In the genomic region with DNA sequence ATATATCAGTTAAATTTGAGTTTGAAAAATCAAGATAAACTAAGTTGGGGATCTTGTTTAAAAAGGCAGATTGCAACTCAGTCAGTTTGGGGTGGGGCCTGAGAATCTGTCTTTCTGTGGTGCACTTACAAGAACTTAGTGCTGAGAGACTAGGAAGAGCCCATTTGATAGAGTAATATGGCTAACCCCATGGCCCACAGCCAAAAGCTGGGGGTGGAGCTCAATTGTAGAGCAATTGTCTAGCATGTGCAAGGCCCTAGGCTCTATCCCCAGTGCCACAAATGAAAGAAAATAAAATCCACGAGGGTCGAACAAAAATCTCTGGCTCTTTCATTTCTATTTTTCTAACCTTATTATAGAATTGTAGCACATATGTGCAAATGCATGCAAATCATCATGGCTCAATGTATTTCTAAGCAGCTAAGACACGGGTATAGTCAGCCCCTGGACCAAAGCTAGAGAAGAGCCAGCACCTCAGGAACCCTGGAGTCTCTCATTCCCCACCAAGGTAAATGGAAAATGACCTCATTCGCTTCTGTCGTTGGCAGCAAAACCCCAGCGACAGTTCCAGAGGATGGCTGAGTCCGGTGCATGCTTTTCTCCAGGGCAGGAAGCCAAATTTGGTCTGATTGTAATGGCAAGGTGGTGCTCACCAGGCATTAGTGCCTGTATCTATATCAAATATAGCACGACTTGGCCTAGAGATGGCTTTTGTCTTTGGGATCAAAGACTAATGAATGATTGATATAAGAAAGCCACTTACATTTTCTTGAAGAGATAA, we compare ENCODE assay signal across 14 mouse cellular contexts. TPM values are rescaled to one million over a fixed set of nuclear protein-coding genes. Genes with fewer than 3 reads are reported as not detected.
DNase-seq lines count a peak whose midpoint lies in the region; ATAC-seq lines count a peak whose summit lies in the region.
"Had no signal": no experiment of that assay in that cellular context is flagged by ENCODE, and none has a peak within 500 bp of the region (broad histone marks: within the 10 kb centered on the region; RNA-seq: fewer than 3 reads in every experiment).

No protein-coding gene starts in this region.

- no peak overlapping the region for H3K27ac ChIP-seq in heart, embryonic 12.5 days (ENCODE audit: poor library complexity, severe bottlenecking)
- H3K27ac ChIP-seq in embryonic facial prominence, embryonic 10.5 days (replicated peaks): no peak overlapping the region
- H3K27ac ChIP-seq: forebrain, embryonic 15.5 days; hindbrain, embryonic 15.5 days; midbrain, embryonic 13.5 days; stomach, postnatal 0 days had no signal

- H3K36me3 ChIP-seq in heart, embryonic 12.5 days: no peaks in the 10 kb centered on the region
- H3K36me3 ChIP-seq in embryonic facial prominence, embryonic 10.5 days (replicated peaks): no peaks in the 10 kb centered on the region
- H3K36me3 ChIP-seq: forebrain, embryonic 15.5 days; hindbrain, embryonic 15.5 days; midbrain, embryonic 13.5 days had no signal

- no peak overlapping the region for H3K4me3 ChIP-seq in heart, embryonic 12.5 days
- H3K4me3 ChIP-seq in embryonic facial prominence, embryonic 10.5 days: no peak overlapping the region
- H3K4me3 ChIP-seq: forebrain, embryonic 15.5 days; hindbrain, embryonic 15.5 days; midbrain, embryonic 13.5 days had no signal

- no peaks in the 10 kb centered on the region; the same call in 1 of the 2 replicates for H3K9me3 ChIP-seq in heart, embryonic 12.5 days (replicated peaks)
- H3K9me3 ChIP-seq in embryonic facial prominence, embryonic 10.5 days: no peaks in the 10 kb centered on the region
- H3K9me3 ChIP-seq: forebrain, embryonic 15.5 days; hindbrain, embryonic 15.5 days; midbrain, embryonic 13.5 days had no signal

- no peaks in the 10 kb centered on the region for H3K27me3 ChIP-seq in heart, embryonic 12.5 days (replicated peaks)
- no peaks in the 10 kb centered on the region for H3K27me3 ChIP-seq in embryonic facial prominence, embryonic 10.5 days (replicated peaks; ENCODE audit: low read depth, poor library complexity, severe bottlenecking)
- H3K27me3 ChIP-seq: forebrain, embryonic 15.5 days; hindbrain, embryonic 15.5 days; midbrain, embryonic 13.5 days had no signal

- intact Hi-C loops in heart, postnatal 36 days (cut with DNase I): no loop called here

- 68% methylated on average over 8 of the region's 8 CpGs for WGBS in heart, embryonic 12.5 days
- WGBS in embryonic facial prominence, embryonic 10.5 days: 92% methylated on average over 8 of the region's 8 CpGs

- no peaks in the 10 kb centered on the region; the same call in 1 of the 2 replicates for H3K4me1 ChIP-seq in heart, embryonic 12.5 days (replicated peaks)
- peaks cover 6% of the 10 kb centered on the region; the same call in 1 of the 2 replicates for H3K4me1 ChIP-seq in embryonic facial prominence, embryonic 10.5 days
- H3K4me1 ChIP-seq: forebrain, embryonic 15.5 days; hindbrain, embryonic 15.5 days; midbrain, embryonic 13.5 days had no signal

- no peak overlapping the region for H3K4me2 ChIP-seq in heart, embryonic 12.5 days
- H3K4me2 ChIP-seq: forebrain, embryonic 15.5 days; hindbrain, embryonic 15.5 days; midbrain, embryonic 13.5 days had no signal

- ATAC-seq in heart, embryonic 12.5 days (ENCODE audit: insufficient number of reproducible peaks, low FRiP score): no peak
- ATAC-seq: forebrain, embryonic 15.5 days; midbrain, embryonic 13.5 days had no signal

- DNase-seq in heart, adult 11 months: peak; percentile 87
- DNase-seq in lung, postnatal 10 days: peak; percentile 30
- DNase-seq in lung, postnatal 25 days (ENCODE audit: low spot score): no peak
- peak; percentile 80 for DNase-seq in cerebellum, adult 8-10 months
- DNase-seq in heart, postnatal 36 days: peak; percentile 9 to 18
- no peak for DNase-seq in MN1 (ENCODE audit: low spot score)
- DNase-seq in embryonic facial prominence, embryonic 10.5 days (ENCODE audit: low spot score): no peak
- DNase-seq: adrenal gland, postnatal 36 days; layer of hippocampus, postnatal 36 days had no signal

- no peak overlapping the region for H3K9ac ChIP-seq in heart, embryonic 12.5 days
- H3K9ac ChIP-seq: forebrain, embryonic 15.5 days; hindbrain, embryonic 15.5 days; midbrain, embryonic 13.5 days had no signal

RNA-seq across cellular contexts. Expression of a gene that starts 40.4 kb away (rescaled TPM):
- polyA plus RNA-seq in heart, embryonic 12.5 days (2016; fragmentation: Nextera tagmentation; extraction: Ambion mirVana): 11.6 and 14.7 TPM in 2 replicates
- 10 to 100 TPM; 41.1 to 43.4 TPM for total RNA-seq in heart, postnatal 36 days (2021)
- 11.5 and 12.9 TPM in 2 replicates for polyA plus RNA-seq in embryonic facial prominence, embryonic 10.5 days (2016; fragmentation: Nextera tagmentation; extraction: Ambion mirVana)

Comparison
In these comparisons a context has a peak if more than half of its experiments do, and no peak if none do; other contexts are left out.
1. DNase-seq: peak in heart, adult 11 months (single experiment), lung, postnatal 10 days (single experiment), cerebellum, adult 8-10 months (single experiment) and heart, postnatal 36 days (2 of 2); none in lung, postnatal 25 days (single experiment), MN1 (single experiment) and embryonic facial prominence, embryonic 10.5 days (single experiment).